Mouse (Mus musculus): ENCODE data around the gene Bad.

GRCm38 (mm10) chr19:6939106-6940002 lies 2.3 kb upstream of the Bad start:
- no peak for TF ChIP-seq CTCF (IDR thresholded peaks at IDR 0.05; ENCODE audit: low read depth, low read length)
- no peak for TF ChIP-seq POLR2A (IDR thresholded peaks at IDR 0.05; ENCODE audit: extremely low read depth, insufficient read depth, low read length)
